In genomic region chr7:142523200-142523990, GRCm38 (mm10) we compare ENCODE assay signal across 10 mouse cellular contexts. TPM values are rescaled to one million over a fixed set of nuclear protein-coding genes. Genes with fewer than 3 reads are reported as not detected.
DNase-seq lines count a peak whose midpoint lies in the region; ATAC-seq lines count a peak whose summit lies in the region.
"Had no signal": no experiment of that assay in that cellular context is flagged by ENCODE, and none has a peak within 500 bp of the region (broad histone marks: within the 10 kb centered on the region; RNA-seq: fewer than 3 reads in every experiment).

No protein-coding gene starts in this region.

- peaks cover 35% of the 10 kb centered on the region for H3K4me1 ChIP-seq in lung, embryonic 16.5 days (replicated peaks; ENCODE audit: control insufficient read depth, insufficient read depth, low read length)
- peaks cover 64% of the 10 kb centered on the region for H3K4me1 ChIP-seq in limb, embryonic 13.5 days

- H3K27ac ChIP-seq in lung, embryonic 16.5 days (ENCODE audit: low read length) = peak overlapping the region; percentile 64
- peak overlapping the region; percentile 83 for H3K27ac ChIP-seq in limb, embryonic 13.5 days

- no peaks in the 10 kb centered on the region for H3K27me3 ChIP-seq in lung, embryonic 16.5 days (ENCODE audit: control insufficient read depth, insufficient read depth, low read depth, low read length)
- no peaks in the 10 kb centered on the region for H3K27me3 ChIP-seq in limb, embryonic 13.5 days

- 31% methylated on average over 17 of the region's 17 CpGs for WGBS in lung, embryonic 16.5 days
- 23% methylated on average over 17 of the region's 17 CpGs for WGBS in limb, embryonic 13.5 days

- peak overlapping the region; percentile 12; the same call in 1 of the 2 replicates for H3K9ac ChIP-seq in lung, embryonic 16.5 days (ENCODE audit: low read length)
- H3K9ac ChIP-seq in limb, embryonic 13.5 days = 0 out of 2 replicates have a peak overlapping the region, but pooled peaks have one; percentile 26

- intact Hi-C loops in heart, postnatal 36 days (cut with DNase I) = no loop called here

- no peaks in the 10 kb centered on the region for H3K36me3 ChIP-seq in lung, embryonic 16.5 days (ENCODE audit: control insufficient read depth, insufficient read depth, low read length)
- H3K36me3 ChIP-seq in limb, embryonic 13.5 days = no peaks in the 10 kb centered on the region

- peak; percentile 88 for DNase-seq in heart, adult 11 months
- DNase-seq in heart, postnatal 36 days = no peak
- no peak for DNase-seq in lung, postnatal 36 days
- DNase-seq in yolk sac, embryonic 10.5 days (ENCODE audit: low spot score) = peak; percentile 63
- no peak for DNase-seq in urinary bladder, postnatal 4 days (ENCODE audit: low spot score in 2 of 2)
- no peak for DNase-seq in layer of hippocampus, adult 11-12 months (ENCODE audit: low spot score)

- no peak overlapping the region for H3K4me3 ChIP-seq in lung, embryonic 16.5 days (ENCODE audit: low read length)
- no peak overlapping the region for H3K4me3 ChIP-seq in limb, embryonic 13.5 days

- no peak overlapping the region for H3K4me2 ChIP-seq in lung, embryonic 16.5 days (ENCODE audit: low read depth, low read length)
- H3K4me2 ChIP-seq in limb, embryonic 13.5 days (replicated peaks) = no peak overlapping the region

- no peak for ATAC-seq in lung, embryonic 16.5 days (ENCODE audit: low read depth)
- ATAC-seq in limb, embryonic 13.5 days (ENCODE audit: low FRiP score, low read depth) = 0 out of 2 replicates have a peak, but pooled peaks have one; percentile 22

- H3K9me3 ChIP-seq in lung, embryonic 16.5 days (ENCODE audit: control insufficient read depth, low read length) = no peaks in the 10 kb centered on the region
- H3K9me3 ChIP-seq in limb, embryonic 13.5 days = no peaks in the 10 kb centered on the region

RNA-seq across cellular contexts. Expression of gene Mrpl23, which starts 9.1 kb away (rescaled TPM):
- 10 to 100 TPM; 12.8 to 13.1 TPM for total RNA-seq in heart, postnatal 36 days (2021)
- polyA plus RNA-seq in lung, embryonic 16.5 days (2015; fragmentation: Nextera tagmentation; extraction: Ambion mirVana) = 17.2 and 22.4 TPM in 2 replicates
- polyA plus RNA-seq in limb, embryonic 13.5 days (2015; fragmentation: Nextera tagmentation; extraction: Ambion mirVana) = 27.3 and 35.1 TPM in 2 replicates

RNA-seq across cellular contexts. Expression of gene Tnnt3, which starts 24.8 kb away (rescaled TPM):
- under 1 TPM; 0.61 to 0.68 TPM for total RNA-seq in heart, postnatal 36 days (2021)
- 17.9 and 50.7 TPM in 2 replicates for polyA plus RNA-seq in lung, embryonic 16.5 days (2015; fragmentation: Nextera tagmentation; extraction: Ambion mirVana)
- 60.9 and 62.3 TPM in 2 replicates for polyA plus RNA-seq in limb, embryonic 13.5 days (2015; fragmentation: Nextera tagmentation; extraction: Ambion mirVana)
- total RNA-seq: left cerebral cortex, adult 18-20 months; megakaryocyte progenitor cell, adult 5-6 weeks had no signal

Comparison
In these comparisons a context has a peak if more than half of its experiments do, and no peak if none do; other contexts are left out.
1. DNase-seq: peak in heart, adult 11 months (single experiment) and yolk sac, embryonic 10.5 days (single experiment); none in heart, postnatal 36 days (0 of 2), lung, postnatal 36 days (single experiment), urinary bladder, postnatal 4 days (0 of 2) and layer of hippocampus, adult 11-12 months (single experiment).